Mouse (Mus musculus) MN1 (cell line): ENCODE data around the gene Cryba4.
A peak's percentile ranks its signal among the peaks of the same experiment; 100 is the strongest.

Source experiments
- DNase-seq: peaks from one replicate; pipeline ENCODE4 v3.0.0-alpha.2; 2016; ENCODE audit warnings: low spot score

Gene Cryba4

GRCm38 (mm10) chr5:112252400-112252799, at the start of gene Cryba4:
Gene Cryba4, minus strand, starts transcription at chr5:112252518.
- no peak for DNase-seq

DNA sequence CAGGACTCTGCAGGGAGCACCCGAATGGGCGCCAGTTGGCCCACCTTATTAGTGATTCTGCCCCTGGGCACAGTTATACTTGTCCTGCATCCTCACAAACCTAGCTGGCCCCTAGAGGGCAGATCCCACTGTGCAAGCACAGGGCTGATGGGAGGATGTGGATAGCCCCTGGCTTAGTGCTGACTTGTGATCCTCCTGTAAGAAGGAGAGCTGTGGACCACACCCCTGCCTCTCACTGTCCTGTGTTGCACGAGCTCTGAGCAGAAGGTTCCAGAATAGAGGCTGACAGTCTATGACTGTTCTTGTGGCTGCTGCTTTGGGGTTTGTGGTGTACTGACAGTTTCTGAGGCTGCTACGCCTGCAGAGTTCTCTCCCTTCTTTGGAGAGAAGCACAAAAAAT, 49.4 kb upstream of the Cryba4 start:
- no peak for DNase-seq

- peak; percentile 30 for DNase-seq
Observed at GRCm38 (mm10) chr5:112300721-112301308, 48.5 kb upstream of the Cryba4 start.

DNA sequence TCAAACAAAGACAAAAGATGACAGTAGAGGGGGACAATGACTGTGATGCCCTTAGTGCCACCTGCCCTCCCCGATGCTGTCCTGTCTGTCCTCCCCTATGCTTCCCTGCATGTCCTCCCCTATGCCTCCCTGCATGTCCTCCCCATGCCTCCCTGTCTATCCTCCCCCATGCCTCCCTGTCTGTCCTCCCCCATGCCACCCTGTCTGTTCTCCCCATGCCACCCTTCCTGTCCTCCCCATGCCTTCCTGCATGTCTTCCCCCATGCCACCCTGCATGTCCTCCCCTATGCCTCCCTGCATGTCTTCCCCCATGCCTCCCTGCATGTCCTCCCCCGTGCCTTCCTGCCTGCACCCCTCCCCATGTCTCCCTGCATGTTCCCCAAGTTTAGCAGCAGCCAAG, 47.8 kb upstream of the Cryba4 start:
- DNase-seq, result no peak

DNA sequence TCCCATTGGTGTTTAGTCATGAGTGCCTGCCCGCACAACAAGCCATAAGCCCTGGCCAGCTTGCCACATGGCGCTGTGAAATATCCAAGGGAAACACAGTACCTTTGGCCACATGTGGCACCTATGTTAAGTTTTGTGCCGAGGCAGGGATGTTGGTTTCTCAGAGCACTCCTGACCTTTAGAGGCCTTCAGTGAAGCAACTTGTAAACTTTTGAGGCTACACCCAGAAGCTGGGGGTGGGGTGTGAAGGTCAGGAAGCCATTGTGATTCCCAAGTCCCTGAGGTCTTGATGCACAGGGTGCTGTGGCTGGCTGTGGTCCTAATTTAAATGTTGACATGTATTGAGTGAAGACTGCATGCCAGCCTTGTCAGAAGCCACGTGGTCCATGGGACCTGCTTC, 47.1 kb upstream of the Cryba4 start:
- no peak for DNase-seq

GRCm38 (mm10) chr5:112298226-112298988, 46.1 kb upstream of the Cryba4 start:
- no peak for DNase-seq

GRCm38 (mm10) chr5:112297257-112297656, 44.9 kb upstream of the Cryba4 start:
- DNase-seq, result no peak

GRCm38 (mm10) chr5:112296404-112297181, 44.3 kb upstream of the Cryba4 start:
- DNase-seq, result peak; percentile 35

DNA sequence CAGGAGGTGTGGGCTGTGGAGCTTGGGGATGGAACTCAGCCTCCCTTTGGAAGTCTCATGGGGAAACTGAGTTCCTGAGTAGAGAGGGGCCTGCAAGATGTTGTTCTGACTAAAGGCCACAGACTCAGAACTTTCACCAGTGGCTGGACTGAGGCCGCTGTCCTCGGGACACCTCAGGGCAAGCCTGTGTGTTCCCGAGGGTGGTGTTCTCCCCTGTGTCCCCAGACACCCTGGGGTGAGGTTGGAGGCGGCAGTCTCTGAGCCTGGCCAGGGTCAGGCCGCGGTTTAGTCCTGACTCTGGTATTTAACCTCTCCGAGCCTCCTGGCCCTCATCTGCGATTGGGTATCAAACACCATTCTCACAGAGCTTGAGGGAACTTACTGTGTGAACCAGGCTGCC, 43.2 kb upstream of the Cryba4 start:
- DNase-seq, result no peak

GRCm38 (mm10) chr5:112295162-112295561, 42.8 kb upstream of the Cryba4 start:
- no peak for DNase-seq

- DNase-seq, result no peak
Observed at GRCm38 (mm10) chr5:112294696-112295095, 42.4 kb upstream of the Cryba4 start.

- DNase-seq, result no peak
Observed at GRCm38 (mm10) chr5:112293800-112294199, 41.5 kb upstream of the Cryba4 start.

DNA sequence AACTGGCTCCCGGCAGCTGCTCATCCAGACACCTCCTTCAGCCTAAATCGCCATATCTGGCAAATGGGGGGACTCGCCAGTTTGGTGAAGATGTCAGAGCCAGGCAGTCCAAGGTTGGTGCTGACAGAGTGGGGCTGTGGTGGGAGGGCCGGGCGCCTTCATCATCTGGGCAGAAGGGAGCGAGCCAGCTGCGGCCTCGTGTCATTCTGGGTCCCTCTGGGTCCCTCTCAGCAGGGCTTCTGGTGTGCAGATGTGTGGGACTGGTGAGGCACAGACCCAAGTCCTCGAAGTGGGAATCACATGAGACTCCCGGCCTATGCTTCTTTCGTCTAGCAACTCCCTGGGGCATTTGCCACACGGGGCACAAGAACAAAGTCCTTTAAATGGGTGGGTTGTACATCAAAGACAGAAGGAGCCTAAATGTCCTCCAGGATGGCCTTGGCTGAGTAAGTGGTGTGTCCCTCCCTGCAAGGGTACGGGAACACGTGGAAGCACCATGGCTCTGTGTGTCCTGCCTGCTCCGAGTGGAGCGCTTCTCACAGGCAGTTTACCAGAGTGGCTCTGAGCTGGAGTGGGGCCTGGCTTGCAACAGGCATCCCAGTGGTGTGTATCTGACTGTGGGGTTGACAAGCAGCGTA, 40.1 kb upstream of the Cryba4 start:
- DNase-seq, result no peak

DNA sequence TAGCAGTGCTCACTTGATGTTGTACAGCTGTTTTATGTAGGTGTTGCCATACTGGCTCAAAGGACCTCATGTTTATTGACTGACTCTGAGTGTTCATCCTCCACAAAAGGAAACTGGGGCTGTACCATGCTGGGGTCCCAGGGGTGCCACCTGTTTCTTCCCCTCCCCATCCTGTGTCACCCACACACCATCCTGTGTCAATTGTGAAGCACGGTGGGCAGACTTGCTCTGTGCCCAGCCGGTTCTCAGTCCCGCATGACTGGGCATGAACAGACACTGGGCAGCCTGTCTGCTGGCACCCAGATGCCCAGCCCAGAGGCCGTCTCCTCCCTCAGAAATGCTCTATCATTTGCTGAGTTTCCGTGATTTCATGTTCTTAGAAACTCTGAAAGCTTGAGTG, 39.5 kb upstream of the Cryba4 start:
- DNase-seq, result no peak

- no peak for DNase-seq
Observed at GRCm38 (mm10) chr5:112290536-112290880, 38.2 kb upstream of the Cryba4 start.

DNA sequence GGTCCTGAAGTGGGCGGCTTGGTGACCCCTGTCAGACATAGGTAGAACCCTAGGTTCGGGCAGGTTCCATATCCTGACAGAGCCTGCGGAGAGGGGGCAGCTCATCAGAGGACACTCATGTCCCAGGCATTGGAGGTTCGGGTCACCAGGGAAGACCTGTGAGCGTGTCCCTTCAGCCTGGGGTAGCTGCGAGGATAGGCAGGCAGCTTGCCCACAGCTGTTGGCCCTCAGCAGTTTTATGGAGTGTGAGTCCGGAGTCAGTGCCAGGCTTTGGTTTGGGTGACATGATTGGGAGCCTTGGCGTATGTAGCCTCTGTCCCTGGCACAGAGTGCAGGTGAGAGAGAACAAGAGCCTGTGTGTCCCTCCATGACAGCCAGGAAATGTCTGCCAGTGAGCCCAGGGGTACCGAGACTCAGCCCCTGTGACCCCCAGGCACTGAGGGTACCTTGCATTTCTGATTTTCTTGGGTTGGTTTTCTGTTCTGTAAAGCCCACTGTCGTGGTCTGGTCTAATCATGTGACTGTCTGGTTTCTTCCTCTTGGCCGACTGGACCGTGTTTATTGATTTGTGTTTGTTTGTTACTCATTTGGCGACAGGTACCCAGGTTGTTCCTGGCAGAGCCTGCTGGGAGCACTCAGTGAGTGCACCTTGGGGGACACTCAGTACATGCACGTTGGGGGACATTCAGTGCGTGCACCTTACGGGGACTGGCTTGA, 37.7 kb upstream of the Cryba4 start:
- no peak for DNase-seq

- DNase-seq, result peak; percentile 56
Observed at GRCm38 (mm10) chr5:112289236-112289635, 36.9 kb upstream of the Cryba4 start.

- DNase-seq, result no peak
Observed at GRCm38 (mm10) chr5:112288193-112289141, 36.1 kb upstream of the Cryba4 start.

DNA sequence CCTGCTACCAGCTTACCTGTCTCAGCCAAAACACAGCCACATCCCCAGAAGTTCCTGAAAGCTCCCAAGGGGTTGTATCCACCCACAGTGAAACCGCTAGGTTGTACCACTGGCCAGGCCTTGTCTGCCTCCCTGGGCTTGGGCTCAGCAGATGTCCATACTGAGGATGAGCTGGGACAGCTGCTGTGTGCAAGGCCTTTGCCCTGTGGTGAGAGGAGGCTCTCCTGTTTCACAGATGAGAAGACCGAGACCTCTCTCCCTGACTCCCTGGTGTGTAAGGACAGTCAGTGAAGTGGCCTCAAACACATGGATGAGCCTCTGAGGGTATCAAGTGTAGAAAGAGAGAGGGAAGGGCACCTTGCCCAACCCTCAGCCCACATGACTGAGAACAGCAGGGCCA, 35.3 kb upstream of the Cryba4 start:
- no peak for DNase-seq

- DNase-seq, result peak; percentile 38
Observed at GRCm38 (mm10) chr5:112286984-112287641, 34.8 kb upstream of the Cryba4 start.
